Mouse (Mus musculus) mouse trophoblast stem cell (cell line): Measurements from ENCODE around the gene Nhlrc1.

Experiments used
- in situ Hi-C, 2 experiments: fragments of 300-500 bp; cut with MseI, MboI; formaldehyde crosslinking; loops; 2 replicates in 1 of 2; 3 replicates in 1 of 2; pipeline ENCODE4 v1.15.1; 2025

Gene Nhlrc1

GRCm38 (mm10) chr13:47013740-47014139, 910 bp downstream of the Nhlrc1 start:
- in situ Hi-C loops = loop anchor here in 1 of 2 experiments (10.0 kb wide), 1 partner anchor 179 kb away; no protein-coding TSS in a partner anchor

DNA sequence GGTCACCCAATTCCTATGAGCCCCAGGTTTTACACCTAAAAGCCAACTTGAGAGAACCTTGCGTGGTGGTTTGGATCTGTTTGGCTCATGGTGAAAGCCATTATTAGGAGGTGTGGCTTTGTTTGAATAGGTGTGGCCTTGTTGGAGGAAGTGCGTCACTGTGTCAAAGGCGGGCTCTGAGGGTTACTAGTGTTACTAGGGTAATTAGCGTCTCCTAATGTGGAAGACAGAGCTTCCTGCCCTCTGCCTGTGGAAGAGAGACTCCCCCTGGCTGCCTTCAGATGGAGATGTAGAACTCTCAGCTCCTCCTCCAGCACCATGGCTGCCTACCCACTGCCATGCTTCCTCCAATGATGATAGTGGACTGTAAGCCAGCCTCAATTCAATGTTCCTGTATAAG, 13.1 kb downstream of the Nhlrc1 start:
- in situ Hi-C loops = no loop called here

DNA sequence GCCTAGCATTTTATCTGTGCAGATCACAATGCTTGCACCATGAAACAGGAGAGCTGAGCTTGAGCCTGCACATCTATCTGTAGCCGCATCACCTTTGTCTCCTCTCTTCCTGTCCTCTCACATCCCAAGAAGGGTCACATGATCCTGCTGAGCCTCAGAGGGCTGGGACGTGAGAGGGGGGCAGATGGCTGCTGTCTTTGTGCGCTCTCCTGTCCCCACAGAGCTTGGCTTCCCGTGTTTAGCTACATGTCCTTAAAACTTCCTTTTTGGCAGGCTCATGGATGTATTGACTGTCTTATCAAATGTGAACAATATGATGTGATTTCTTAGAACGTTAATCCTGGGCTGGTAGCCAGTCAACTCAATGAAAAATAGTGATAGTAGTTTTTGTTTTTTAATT, 15.2 kb downstream of the Nhlrc1 start:
- in situ Hi-C loops = no loop called here

GRCm38 (mm10) chr13:46997355-46997754, 17.3 kb downstream of the Nhlrc1 start:
- in situ Hi-C loops = no loop called here

- in situ Hi-C loops = no loop called here
Observed at GRCm38 (mm10) chr13:46993274-46993551, 21.4 kb downstream of the Nhlrc1 start.

GRCm38 (mm10) chr13:46992516-46993273, 22.0 kb downstream of the Nhlrc1 start:
- in situ Hi-C loops = no loop called here

- in situ Hi-C loops = no loop called here
Observed at GRCm38 (mm10) chr13:46990376-46991011, 24.2 kb downstream of the Nhlrc1 start.

- in situ Hi-C loops = no loop called here
Observed at GRCm38 (mm10) chr13:46987941-46988340, 26.7 kb downstream of the Nhlrc1 start.

DNA sequence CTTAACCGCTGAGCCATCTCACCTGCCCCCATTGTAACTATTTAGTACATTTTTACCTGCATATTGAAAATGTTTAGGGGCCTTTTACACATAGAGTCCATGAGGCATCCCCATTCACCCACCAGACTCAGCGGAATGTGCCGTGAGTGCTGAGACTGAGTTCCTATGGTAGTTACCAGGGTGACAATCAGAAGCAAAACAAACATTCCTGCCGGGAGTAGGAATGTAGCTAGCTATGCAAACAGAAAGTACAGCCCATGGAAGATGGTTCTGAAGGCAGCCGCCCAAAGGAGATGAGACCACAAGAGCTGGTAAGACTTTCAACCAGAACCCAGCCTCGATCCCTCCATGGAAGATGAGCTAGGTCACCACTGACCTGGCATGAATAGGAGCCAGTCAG, 28.4 kb downstream of the Nhlrc1 start:
- in situ Hi-C loops = no loop called here

- in situ Hi-C loops = no loop called here
Observed at GRCm38 (mm10) chr13:46983878-46984277, 30.8 kb downstream of the Nhlrc1 start.

- in situ Hi-C loops = no loop called here
Observed at GRCm38 (mm10) chr13:46979836-46980490, 34.7 kb downstream of the Nhlrc1 start.

GRCm38 (mm10) chr13:46976532-46976931, 38.1 kb downstream of the Nhlrc1 start:
- in situ Hi-C loops = no loop called here

GRCm38 (mm10) chr13:46975930-46976329, 38.7 kb downstream of the Nhlrc1 start:
- in situ Hi-C loops = no loop called here

DNA sequence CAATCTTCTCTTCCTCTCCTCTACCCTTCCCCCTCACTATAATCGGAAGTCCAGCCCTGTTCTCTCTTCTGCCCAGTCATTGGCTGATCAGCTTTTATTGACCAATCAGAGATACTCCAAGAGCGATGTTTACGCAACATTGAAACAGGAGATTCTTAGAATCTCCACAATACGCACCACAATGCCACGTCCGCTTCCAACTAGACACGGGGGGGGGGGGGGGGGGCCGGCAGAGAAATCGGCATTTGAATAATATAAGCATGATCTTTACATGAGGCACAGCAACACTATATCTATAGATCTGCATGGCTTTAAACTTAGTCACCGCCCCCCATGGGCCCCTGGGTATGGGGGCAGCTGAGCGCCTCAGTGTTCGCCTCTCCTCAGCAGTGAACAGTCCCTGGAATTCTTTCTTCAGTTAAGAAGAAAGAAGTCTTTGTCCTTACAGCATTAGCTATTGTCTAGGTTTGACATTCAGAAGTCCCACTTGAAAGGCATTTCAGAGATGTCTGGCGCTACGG, 39.6 kb downstream of the Nhlrc1 start:
- in situ Hi-C loops = no loop called here

GRCm38 (mm10) chr13:46970286-46970945, 44.2 kb downstream of the Nhlrc1 start:
- in situ Hi-C loops = no loop called here

- in situ Hi-C loops = no loop called here
Observed at GRCm38 (mm10) chr13:46968626-46969025, 46.0 kb downstream of the Nhlrc1 start.

DNA sequence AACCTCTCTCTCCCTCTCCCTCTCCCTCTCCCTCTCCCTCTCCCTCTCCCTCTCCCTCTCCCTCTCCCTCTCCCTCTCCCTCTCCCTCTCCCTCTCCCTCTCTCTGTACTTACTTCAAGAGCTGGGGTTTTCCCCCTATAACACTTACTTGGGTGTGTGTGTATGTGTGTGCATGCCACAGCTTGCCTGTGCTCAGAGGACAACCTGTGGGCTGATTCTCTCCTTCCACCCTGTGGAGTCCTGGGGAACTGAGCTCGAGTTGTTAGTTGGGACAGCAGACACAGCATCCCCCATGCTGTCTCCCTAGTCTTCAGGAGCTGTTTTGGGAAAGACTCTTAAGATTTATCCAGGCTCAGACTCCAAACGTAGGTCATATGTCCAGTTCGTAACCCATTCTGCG, 47.3 kb downstream of the Nhlrc1 start:
- in situ Hi-C loops = no loop called here
